Mouse (Mus musculus) skeletal muscle tissue, adult 2 months (tissue): ENCODE results near the gene Vezt.

ENCODE experiments used
- DNase-seq: peaks from one replicate; pipeline ENCODE4 v3.0.0-alpha.2; 2012; ENCODE audit warnings: low read depth, low spot score

Gene Vezt

DNA sequence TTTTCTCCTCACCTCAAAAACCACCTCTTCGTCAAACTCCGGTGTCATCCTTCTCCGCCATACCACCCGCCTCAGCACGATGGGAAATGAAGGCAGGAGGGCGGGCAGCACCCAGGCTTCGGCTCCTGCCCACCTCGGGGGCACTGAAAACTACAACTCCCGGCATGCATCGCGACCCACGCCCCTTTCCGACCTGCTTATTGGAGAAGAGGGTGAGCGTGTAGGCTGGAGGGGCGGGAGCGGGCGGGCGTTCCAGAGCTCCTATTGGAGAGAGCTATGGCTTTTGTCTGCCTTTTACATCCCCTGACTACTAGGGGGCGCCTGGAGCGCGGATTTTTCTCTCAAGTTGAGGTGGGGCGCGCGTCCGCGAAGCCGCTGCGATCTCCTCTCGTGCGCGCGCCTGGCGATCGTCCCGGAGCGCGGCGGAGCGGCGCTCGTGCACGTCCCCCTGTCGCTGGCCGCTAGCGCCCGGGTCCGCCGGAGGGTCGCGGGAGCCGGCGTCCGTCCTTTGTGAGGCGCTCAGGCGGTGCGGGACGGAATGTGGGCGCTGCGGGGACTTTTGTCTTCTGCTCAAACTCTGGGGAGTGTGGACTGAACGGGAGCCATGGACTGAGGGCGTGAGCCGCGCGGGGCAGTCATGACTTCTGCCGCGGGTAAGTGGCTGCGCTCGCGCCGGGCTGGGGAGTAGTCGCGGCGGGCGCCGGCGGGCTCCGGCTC, at the start of gene Vezt, which contains the start of gene Fgd6:
Vezt (minus strand) TSS at position 160 of the 717 bp plus-strand sequence.
Fgd6 (plus strand) TSS at position 344 of the 717 bp plus-strand sequence.
- peak; percentile 97 for DNase-seq

DNA sequence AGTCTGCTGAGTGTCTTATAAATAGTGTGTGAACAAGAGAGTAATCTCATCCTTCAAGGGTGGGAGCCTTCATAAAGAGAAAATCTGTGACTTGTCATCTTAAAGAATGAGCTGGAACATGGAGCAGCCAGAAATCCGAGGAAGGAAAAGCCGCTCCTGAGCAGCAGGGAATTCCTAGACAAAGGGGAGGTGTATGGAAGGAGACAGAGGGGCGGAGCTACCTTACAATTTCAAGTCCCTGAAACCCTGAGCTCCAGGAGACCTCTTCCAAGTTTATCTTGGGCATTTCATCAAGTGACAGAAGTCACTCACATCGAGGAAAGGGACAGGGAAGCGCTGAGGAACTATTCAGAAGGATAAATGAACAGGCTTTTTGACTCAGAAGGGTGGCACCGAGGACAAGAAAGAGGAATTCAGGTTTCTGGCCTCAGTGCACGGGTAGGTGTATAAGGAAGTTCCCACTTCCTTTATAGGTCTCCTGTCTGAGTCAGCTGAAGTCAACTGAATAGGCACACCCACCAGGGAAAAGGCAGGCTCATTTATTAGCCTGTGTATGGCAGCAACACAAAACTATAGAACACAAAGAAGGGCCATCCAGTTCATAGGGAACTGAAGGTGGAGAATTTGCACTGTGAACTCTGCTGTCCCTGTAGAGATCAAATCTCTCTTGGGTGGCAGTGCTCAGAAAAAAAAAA, 46.6 kb upstream of the Vezt start:
- no peak for DNase-seq

DNA sequence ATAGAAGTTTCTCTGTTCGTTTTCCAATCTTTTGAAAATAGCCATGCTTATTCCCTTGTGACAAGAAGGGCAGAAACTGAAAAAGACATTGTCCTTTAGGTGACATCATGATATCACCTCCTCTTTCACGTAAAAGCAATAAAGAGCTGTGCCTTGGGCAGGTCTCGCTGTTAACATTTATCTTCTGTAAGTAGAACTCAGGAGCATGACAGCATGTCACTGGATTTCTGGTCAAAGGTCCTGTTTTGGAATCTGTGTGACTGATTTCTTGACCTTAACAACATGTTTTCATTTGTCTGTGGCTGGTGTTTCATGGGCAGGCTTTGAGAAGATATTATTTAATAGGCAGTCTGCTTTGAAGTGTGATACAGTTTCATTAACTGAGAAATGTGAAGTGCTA, 45.1 kb upstream of the Vezt start:
- DNase-seq: no peak

DNA sequence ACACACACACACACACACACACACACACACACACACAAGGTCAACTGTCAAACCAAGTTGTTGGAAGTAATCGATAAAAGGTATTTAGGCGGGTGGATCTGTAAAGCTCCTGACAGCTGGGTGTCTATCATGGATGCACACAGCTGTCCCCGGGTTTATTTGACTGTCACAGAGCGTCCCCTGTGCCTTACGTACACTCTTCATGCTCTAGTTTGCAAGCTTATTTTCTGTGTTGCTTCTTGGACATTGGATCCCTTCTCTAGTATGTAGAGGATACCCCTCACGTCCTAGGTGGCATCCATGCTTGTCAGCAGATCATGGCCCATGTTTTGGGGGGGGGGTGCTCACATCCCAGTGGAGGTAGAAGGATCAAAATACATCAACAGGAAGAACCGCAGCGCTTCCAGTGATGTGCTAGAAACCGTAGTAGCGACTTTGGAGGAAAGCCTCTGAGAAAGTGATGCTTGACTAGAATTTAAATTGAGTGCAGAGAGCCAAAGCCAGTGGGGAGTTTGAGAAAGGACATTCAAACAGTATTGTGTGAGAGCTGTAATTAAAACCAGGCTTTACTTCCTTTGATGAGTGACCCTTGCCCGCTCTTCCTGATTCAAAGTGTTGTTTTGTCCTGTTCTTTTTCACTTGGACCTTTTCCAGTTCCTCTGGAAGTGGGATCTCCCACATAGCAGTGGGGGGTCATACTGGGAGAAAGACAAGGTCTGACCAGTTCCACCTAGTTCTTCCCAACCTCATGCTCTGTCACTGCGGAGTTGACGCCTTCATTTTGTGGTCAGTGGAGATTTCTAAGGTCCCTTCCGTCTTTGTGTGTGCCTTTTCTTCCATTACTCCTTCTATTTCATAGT, 41.6 kb upstream of the Vezt start:
- no peak for DNase-seq

DNA sequence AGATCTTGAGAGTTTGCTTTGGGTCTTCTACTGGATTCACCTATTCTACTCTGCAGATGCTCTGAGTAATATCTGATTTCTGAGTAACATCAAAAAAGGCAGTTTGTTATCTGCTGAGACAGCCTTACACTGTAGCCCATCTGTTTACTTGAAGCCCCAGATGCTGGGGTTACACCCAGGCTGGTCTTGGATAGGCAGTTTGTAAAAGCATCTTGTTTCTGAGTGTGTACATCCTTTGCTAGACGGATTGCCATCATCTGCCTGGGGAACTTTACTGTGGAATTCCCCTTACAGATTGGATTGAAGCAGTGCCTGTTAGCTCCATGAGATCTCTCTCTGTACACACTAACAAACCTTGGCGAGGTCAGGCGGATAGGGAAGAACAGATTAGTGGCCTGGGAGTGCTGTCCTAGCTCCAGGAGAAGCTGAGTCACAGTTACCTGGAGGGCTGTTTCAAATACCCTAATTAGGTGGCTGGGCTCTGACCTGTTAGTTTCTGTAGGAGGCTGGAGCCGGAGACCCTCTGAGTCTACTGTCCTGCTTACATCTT, 37.4 kb upstream of the Vezt start:
- no peak for DNase-seq

DNA sequence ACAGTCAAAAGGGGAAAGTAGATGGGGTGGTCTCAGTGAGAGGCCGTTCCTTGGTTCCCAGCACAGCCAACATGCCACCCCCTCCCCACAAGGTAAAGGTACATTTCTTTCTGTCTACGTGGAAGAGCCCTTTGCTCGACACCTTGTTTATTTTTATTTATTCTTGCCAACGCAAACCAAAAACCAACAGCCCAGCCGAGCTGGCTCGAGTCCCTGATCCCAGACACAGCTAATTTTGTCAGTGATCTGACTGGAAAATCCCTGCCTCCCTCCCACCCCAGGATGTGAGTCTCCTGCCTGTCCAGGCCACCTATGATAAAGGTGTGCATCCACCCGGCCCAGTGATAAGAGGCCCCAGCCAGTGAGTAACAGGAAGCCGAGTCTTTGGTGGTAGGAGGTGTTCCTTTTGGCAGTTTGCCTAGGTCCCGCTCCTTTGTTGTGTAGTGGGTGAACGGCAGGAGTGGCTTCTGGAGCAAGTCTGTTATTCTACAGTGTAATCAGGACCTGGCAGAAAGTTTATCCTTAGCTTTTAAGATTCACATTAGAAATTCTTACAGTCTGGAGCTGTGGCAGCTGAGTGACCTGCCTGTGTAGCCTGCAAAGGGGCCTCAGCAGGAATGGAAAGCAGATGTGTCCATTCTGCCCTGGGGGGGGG, 36.8 kb upstream of the Vezt start:
- no peak for DNase-seq

DNA sequence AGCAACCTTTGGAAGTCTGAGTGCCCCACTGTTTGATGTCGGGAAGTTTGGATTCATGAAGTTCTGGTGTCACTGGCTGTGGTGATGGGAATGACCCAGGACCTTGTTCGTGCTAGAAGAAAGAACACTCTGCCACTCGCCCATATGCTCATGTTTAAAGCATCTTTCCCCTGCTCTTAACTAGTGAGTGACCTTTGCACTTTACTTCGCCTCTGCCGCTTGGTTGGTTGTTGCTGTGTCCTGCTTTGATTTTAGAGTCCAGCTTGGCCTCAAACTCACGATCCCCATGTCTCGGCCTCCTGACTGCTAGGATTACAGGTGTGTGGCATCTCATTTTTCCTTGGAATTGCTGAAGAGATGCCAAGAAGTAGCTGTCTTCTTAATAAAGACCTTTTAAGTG, 36.0 kb upstream of the Vezt start:
- no peak for DNase-seq

DNA sequence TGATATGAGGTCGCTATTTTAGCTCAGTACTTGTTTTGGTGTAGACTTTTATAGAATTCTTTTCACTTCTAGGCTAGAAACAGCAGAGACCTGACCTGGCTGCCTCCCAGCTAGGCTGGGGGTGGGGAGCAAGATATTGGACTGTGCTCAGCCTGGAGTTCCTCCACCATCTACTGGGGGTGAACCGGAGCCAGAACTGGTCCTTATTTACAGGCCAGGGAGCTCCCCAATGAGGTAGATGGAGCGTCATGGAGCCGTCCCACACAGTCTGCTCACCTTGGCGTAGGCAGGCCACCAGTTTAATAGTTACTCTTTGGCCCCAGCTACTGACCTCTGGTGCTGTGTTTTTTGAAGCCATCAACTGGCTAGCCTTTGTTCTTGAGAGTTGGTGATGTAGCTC, 33.1 kb upstream of the Vezt start:
- no peak for DNase-seq

DNA sequence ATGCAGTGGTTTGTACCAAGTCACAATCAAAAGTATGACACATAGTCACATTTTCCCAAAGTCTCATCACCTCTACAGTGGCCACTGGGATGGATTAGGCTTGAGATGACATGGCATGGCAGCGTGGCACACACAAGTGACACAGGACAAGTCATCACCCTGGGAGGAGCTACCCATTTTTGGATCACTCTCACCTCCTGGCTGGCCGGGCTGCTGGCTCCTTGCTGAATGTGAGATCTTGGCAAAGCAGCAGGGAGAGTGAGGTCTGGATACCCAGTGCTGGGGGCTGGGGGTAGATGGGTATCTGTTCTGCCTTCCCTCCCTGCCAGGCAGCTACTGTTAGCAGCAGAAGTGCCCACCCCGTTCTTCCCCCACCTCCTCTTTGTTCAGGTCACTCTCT, 31.3 kb upstream of the Vezt start:
- DNase-seq: no peak

DNA sequence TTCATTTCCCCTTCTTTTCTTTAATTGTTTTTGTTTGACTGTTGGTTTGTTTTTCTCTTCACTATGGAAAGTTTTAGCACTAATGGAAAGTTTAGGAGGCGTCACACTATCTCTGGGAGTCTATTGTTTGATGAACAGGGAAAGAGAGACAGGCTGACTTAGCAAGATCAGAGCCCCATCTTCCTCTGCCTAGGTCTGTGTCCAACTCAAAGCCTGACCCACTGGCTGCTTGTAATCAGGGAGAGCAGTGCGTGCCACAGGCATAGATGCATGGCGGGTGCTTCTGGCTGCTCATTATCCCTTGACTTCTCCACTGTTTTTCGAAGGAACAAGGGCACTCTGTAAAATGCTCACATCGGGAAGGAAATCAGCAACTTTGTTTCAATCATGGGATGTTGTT, 26.7 kb upstream of the Vezt start:
- no peak for DNase-seq

DNA sequence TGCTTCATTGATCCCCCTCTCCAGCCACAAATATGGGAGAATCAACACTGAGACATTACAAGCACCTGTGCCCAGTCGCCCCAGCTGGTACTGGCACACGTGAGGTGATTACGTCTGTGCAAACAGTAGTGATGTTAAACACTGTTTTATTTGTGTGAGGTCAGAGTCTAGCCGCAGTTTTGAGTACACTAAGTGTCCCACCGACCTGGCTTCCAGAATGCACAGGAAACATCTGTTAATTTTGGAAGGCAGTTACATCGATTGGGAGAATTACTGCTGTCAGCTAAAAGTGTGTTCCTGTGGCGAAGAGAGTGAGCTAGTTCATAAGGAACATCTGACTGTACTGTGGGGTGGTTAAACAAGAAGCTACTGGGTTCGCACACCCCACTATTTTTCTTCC, 24.6 kb upstream of the Vezt start:
- DNase-seq: no peak

DNA sequence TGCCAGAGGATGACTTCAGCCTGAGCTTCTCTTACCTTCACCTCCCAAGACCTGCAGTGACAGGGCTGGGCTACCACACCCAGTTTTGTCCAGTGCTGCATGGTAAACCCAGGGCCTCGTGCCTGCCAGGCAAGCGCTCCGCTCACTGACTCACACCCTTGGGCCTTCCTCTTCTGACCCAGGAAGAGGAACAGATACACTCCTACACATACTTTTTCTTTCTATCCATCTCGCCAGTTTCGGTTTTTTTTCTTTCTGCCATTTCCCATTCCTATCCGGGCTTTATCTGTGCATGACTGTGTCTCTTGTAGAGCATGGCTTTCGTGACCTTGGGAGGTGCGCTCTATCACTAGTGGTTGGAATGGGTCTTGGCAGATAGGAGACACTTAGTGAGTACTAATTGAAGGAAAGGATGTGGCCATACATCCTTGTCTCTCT, 24.0 kb upstream of the Vezt start:
- no peak for DNase-seq

DNA sequence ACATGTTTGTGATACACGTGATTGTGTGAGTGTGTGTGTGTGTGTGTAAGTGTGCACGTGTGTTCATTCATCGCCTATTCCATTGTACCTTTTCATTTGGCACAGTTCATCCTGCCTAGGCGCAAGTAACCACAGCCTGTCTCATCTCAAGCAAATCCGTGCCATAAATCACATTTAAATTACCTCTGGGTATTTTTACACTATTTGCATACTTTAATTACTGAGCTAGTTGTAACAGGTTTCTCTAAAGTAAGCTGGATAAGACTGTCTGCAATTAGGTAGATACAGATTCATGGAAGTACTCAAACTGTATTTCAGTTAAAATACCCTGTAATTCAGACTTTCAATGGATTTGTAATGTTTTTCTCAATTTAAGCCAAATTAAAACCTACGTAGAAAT, 20.9 kb upstream of the Vezt start:
- no peak for DNase-seq

DNA sequence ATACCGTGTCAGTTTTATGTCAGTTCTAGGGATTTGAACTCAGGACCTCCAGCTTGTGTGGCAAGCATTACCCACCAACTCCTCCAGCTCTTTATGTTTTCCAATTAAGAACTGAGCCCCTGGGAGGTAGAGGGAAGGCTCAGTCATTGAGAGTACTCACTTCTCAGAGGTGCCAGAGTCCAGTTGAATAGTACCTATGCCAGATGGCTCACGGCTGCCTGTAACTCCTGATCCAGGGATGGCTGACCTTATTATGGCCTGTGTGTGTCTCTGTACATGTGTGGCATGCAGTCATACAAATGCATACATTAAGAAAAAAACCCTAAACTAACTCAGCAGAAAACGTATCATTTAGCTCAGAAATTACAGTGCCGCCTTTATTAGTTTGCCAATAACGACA, 15.1 kb upstream of the Vezt start:
- DNase-seq: no peak

DNA sequence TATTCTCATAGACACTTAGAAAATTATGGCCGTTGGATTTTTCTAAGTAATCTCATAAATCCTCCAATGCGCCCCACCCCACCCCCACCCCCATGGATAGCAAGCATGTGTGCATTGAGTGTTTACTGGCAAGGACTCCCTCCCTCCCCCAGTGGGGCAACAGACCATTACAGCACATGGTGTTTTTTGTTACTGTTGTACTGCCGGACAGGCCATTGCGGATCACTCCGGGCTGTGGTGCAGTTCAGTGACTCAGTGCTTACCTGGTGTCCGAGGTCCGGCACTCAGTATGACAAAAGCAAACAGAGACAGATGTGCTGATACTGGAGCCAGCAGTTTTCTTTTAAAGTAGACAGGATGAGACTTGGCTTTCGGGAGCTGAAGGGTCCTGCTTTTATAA, 13.5 kb upstream of the Vezt start:
- DNase-seq: no peak

DNA sequence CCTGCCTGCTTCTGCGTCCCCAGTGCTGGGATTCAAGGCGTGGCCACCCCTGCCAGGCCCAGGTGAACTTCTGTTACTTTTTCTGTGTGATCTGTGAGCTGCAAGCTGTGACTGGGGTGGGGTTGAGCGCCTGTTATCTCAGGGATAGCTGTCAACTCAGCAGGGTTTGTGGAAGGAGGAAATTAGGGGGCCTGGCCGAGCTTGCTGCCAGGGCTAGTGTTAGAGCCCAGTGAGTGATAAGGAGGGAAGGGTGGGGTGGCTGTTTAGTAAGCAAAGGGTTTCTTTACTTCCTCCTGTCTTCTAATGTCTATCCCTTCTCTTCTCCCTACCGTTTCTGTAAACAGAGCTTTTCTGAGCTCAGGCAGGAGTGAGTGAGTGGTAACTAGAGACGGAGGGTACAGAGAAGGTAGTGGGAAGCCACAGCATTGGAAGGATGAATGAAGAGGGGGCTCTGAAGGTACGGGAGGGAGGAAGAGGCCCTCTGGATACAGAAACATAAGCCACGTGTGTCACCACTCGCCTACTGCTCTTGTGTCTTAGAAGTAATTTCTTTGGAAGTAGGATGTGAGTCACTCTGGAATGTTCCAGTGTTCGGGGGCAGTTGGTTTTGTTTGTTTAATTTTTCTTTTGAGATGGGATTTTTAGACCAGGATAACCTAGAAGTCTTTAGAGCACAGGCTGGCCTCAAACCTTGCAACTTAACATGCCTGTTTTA, 12.4 kb upstream of the Vezt start:
- DNase-seq: no peak

DNA sequence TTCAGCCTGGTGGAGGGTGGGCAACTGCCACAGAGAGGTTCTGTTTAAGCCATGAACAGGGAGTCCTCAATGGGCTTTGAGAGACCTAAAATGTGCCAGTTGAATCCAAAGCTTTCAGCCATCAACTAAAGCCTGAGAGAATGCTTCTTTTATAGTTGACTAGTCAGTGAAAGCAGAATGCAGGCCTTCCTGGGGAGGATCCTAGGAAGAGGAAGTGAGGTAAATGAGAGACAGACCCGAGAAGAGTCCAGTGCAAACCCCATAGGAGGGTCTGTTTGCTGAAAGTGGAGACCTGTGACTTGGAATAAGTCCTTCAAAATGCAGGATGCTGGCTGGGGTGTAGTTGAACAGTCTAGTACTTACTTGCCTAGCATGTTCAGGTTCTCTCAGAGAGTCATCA, 11.4 kb upstream of the Vezt start:
- DNase-seq: no peak

DNA sequence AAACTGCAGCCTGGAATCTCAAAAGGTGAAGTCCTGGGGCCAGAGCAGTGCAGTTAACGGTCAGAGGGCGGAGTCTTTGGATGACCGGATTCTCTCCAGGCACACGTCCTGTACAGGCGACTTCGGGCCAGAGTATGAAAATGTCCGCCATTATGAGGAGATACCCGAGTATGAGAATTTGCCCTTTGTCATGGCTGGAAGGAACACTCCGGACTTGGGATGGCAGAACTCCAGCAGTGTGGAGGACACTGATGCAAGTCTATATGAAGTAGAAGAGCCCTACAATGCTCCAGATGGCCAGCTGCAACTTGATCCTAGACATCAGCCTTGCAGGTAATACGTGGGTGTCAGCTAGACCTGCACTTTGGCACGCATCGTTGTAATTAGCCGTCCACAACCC, 9.7 kb upstream of the Vezt start:
- no peak for DNase-seq

DNA sequence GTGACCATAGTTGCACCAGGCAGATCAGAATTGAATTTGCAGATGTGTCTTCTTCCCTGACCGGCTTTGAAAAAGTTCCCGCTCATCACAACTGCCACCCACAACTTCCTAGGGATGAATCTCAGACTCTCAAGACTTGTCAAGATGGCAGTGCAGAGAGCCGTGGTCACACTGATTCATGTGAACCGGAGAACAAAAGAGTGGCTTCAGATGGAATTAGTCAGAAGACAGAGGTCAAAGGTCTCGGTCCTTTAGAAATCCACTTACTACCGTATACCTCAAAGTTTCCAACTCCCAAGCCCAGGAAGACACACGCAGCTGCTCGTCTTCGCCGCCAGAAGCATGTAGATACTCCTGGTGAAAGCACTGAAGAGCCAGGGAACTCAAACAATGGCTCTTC, 8.3 kb upstream of the Vezt start:
- DNase-seq: no peak

DNA sequence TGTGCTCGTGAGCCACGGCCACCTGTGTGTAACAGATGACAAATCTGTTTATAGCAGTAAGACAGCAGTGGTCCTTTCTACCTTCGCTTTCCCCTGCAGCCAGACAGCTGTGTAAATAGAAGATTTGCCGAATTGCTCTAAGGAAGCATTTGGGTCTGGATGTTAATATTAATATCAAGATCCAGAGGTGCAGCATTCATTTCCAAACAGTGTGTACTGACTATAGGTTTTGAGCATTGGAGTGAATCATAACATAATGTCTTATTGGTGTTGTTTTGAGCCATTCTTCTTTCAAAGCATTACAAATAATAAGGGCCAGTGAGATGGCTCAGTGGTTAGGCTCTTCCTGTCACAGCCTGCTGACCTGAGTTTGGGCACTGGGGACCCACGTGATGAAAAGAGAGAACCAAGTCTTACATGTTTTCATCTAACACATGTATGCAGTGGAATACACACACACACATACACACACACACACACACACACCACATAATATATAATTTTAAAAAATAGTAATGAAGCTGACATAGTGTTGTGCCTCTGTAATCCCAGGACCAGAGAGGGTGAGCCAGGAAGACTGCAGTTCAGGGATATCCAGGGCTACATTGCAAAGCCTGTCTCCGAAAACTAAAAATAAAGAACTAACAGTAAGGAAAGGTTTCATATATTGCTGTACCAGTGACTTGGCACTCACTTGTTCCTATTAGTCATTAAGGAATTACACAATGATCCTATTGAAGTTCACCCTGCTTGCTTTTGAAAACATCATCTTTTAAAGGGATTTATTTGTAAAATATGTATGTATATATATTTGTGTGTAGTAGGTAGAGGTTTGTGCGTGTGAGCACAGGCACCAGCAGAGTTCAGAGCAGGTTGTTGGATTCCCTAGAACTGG, 3.0 kb upstream of the Vezt start:
- DNase-seq: no peak
